Mouse (Mus musculus) cerebellum, postnatal 25 days (tissue): ENCODE measurements around the gene Ppara.
A peak's percentile ranks its signal among the peaks of the same experiment; 100 is the strongest.
"Not testable (repeated sequence)": the region's sequence is repeated elsewhere in the genome, so short reads cannot be mapped to it uniquely, and the experiment has no call there.

ENCODE experiments used
- DNase-seq, 2 experiments: peaks; one replicate each; pipeline ENCODE4 v3.0.0; 2021; ENCODE audit warnings: mixed read lengths in 2 of 2

Gene Ppara

DNA sequence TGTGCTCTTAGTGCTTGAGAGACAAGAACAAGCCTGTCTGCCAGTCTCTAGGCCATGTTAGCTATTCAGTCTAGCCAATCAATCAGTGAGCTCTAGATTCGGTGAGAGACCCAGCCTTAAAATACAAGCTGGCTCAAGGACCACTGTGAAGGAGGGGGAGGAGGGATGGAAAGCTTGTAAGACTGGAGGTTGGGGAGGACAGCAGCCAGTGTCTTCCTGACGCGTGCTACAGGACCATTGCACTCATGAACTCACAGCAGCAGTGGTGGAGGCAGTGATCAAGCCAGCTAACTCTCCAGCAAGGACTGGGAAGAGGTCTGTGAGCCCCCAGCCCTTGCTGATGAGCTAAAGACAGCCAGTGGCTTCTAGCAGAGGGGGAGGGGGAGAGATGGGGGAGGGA lies 30.2 kb downstream of the Ppara start:
- no peak for DNase-seq

DNA sequence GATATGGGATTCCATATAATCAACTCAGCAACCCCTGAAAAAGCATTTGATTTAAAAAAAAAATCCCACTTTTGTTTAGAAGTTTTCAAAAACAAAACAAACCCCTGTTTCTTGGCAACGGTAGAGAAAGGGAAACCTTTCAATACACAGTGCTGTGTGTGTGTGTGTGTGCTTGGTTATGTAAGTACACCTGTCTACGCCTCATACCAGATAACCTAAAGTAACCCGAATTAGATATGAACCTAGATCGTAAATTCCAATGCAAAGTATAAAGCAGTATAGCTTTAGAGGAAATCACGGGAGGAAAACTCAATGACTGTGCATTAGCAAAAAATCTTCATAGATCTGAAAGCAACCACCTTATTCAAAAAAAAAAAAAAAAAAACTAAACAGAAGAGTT lies 31.9 kb downstream of the Ppara start:
- DNase-seq = no peak

DNA sequence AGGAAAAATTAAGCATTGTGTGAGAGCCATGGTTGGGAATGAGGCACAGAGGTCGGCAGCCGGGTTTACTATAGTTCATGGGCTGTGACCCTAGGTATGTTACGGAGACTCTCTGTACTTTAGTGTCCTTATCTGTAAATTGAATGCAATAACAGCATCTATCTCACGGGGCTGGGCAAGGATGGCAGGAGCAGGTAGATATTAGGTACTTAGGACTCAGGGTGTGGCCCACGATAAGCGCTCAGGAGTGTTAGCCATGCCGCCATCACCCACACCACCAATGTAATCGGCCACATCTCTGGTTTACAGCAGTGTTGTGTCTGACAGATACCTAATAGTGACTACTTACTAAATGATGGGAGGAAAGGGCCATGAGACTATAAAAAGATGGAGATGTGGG lies 34.2 kb downstream of the Ppara start:
- DNase-seq = no peak

DNA sequence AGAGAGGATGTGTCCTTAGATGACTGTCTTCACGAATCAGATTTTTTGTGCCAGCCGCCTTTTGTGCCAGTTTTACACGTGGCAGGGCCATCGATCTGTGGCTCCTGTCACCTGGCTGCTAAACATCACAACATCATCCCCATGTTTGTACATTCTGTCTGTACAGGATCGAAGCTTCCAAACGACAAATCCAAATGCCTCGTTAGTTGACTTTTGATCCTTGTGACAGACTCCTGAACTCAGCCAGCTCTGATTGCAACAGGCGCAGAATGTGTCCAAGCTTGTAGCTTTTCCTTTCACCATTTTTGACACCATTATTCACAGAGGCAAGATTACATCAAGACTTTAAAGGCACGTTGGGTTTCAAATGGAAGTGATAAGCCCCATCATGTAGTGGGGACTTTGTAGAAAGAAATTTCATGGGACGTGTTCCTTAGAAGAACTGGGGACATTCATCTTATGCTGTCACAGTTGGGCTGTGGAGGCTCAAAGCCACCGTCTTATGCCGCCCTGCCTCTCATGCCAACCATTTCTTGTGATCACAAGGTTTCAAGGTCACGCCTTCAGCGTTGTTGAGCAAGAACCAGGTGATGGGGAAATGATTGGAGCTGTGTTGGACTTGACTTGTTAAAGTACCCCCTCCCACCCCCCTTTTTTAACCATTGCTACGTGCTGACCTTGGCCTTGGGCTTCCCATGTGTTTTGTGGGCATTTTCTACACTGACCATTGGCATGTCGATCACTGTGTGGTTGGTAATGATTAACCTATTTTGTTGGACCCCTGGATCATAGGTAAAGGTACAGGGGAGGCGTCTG lies 36.7 kb downstream of the Ppara start:
- no peak for DNase-seq

DNA sequence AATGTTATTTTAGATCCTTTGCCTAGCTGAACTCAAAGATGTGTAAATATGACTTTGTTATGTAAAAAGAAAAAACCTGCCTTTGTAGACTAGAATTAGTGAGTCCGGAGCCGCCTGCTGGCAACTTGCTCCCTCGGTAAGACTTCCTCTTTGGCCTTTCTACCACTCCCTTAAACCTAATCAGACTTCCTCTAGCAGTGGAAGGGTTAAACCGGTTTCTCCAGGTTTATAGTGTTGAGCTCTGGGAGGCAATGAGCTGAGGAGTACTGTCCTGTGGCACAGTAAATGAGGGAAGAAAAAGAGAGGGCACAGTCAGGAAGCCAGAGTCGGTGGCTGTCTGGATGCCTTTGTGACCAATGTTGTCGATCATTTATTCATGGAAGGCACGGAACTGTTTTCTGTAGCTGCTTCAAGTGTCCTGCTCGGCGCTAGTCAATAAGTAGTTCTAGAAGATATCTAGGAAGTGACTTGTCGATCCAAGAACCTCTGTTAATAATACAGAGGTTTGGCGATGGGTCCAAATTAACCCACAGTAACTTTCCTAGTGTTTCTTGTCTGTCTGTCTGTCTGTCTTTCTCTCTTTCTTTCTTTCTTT lies 37.5 kb downstream of the Ppara start:
- no peak for DNase-seq

DNA sequence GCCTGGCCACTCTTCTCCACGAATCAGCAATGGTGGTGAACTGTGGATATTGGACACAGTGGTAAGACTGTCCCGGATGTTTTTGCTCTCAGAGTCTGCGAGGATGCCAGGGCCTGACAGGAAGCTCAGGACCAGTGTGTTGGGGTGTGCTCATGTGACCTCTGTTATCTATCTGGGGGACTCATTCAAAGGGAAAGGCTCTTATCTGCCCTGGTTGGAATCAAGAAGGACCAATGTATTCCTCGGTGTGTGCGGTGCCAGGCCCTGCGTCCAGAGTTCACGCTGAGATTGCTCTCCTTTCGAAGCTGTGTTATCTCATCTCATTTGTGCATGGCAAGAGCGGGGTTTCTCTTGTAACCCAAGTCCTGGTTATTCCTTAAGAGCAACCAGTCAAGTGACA lies 39.6 kb downstream of the Ppara start:
- DNase-seq = no peak

DNA sequence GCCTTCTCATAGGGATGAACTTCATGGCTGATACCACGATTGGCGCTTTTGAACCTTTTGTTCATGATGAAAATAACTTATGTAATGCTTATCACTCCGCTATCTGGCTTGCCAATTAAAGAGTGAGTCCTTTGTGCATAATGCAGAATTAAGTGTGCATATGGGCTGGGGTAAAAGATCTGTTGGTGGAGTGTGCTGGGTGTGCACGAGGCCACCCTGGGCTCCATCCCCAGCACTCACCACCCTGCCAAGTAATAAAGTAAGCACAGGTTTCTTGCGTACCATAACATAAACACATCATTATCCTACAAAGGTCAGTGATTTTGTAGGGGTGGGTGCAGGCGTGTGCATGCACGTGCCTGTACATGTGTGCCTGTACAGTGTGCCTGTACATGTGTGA lies 40.2 kb downstream of the Ppara start:
- no peak for DNase-seq

DNA sequence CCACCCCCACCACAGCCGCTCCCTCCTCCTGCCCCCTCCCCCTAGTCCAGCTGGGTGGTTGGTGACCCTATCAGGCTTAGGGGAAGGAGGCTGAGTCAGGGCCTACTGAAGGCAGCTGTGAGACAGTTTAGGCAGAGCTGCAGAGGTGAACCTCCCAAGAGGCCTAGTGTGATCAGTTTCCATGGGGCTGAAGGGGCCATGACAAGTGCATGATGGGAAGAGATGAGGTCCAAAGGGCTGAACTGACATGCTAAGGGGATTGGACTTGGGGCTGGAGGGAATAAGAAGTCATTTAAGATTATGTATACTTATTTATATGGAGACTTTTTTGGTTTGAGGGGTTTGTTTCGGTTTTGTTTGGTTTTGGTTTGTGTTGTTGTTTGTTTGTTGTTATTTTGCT lies 41.5 kb downstream of the Ppara start:
- DNase-seq = no peak

DNA sequence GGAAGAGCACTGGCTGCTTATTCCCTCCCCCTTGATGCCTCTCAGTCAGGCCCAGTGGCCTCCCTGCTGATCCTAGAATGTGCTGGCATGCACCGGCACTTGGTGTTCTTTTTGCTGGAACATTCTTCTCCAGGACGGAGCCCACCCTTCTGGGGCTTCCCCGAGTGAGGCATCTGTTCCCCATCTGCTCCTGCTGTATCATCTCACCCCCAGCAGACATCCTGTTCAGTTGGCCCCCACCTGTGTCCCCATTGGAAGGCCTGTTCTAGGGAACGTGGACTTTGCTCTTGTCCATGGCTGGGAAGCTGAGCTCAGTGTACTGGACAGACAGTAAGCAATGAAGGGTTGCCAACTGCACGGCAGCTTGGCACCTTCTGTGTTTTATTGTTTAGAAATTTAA lies 42.0 kb downstream of the Ppara start:
- no peak for DNase-seq

DNA sequence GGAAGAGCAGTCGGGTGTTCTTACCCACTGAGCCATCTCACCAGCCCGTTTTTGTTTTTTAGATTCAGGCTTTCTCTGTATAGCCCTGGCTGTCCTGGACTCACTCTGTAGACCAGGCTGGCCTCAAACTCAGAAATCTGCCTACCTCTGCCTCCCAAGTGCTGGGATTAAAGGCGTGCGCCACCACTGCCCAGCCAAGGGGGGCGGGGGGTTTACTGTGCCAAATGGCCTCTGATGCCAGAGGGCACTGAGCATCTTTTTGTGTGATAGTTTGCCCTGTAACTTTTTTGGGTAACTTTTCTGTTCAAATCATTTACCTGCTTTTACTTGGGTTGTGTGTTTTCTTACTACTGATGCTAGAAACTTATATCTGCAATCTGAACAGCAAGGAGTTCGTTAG lies 44.1 kb downstream of the Ppara start:
- DNase-seq = not testable (repeated sequence)

DNA sequence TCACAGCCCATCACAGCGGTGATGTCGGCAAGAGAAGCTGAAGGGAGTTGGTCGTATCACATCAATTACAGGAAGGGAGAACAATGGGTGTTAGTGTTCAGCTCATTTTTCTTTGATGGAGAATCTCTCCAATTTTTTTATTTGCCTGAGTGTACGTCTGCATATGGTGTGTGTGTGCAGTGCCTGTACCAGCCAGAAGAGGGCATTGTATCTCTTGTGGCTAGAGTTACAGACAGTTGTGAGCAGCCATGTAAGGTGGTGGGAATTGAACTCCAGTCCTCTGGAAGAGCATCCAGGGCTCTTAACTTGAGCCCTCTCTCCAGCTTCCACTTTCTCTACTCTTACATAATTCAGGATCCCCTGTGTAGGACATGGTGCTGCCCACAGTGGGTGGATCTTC lies 48.4 kb downstream of the Ppara start:
- no peak for DNase-seq

DNA sequence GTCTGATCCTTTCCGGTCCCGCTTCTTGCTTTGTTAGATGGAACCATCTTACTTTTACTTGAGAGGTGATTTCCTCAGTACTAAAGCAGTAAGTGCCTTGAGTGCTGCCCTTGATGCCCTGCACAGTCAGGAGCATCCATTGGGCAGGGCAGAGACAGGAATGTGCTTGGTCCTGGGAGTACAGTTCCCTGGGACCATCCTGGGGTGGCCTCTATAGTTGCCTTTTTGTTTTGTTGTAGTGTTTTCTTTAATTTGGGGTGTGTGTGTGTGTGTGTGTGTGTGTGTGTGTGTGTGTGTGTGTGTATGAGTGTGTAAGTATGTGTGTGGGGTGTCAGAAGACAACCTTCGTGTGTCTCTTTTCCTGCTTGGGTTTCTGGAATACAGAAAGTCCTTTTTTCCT lies 49.6 kb downstream of the Ppara start:
- DNase-seq = no peak

DNA sequence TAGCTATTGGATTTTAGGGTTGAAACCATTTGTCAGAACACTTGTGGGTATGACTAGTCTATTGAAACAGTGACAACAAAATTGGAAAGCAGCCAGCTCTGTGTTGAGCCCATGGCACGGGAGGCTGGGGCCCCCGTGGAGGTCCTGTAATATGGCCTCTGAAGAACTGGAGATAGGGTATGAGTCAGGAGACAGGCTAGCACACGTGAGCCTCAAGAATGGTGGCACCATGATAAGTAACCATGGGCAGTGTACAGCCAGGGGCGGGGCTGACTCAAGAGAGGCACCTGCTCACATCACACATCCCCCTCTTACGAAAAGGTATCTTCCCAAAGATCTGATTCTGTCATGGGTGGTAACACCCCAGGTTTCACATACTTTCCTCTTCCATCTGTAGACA lies 51.9 kb downstream of the Ppara start:
- no peak for DNase-seq

DNA sequence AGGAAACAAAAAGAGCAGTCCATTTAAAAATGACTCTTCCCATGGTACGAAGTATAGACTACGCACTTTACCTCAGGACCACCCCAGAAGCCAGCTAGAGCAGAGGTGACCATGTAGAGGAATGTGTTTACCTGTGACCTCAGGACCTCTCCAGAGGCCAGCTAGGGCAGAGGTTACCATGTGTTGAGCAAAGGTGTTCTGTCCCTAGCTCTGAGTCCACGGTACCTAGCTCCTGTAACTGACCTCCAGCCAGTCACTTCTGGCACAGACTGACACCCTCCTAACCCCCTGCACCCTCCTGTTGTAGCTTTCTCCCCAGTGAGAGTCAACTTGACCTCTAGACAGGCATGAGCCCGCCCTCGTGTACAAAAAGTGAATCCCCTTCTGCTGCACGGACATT lies 52.7 kb downstream of the Ppara start:
- no peak for DNase-seq

DNA sequence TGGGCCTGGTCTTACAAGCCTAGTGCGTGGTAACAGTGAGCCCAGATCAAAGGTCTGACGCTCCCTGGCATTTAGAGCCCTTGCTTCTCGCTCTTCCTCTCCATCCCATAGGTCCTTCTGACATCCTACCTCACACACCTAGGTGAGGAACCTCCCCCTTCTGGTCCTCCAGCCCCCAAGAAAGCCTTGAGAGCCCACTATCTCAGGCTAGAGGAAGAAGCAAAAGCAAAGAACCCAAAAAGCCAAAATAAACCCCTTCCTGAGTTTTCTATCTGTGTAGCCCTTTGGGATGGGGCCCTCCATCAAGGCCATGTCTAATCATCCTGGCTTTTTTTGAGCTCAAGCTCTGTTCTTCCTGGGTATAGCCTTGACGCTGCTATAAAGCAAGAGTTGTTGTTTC lies 53.3 kb downstream of the Ppara start:
- DNase-seq = no peak

DNA sequence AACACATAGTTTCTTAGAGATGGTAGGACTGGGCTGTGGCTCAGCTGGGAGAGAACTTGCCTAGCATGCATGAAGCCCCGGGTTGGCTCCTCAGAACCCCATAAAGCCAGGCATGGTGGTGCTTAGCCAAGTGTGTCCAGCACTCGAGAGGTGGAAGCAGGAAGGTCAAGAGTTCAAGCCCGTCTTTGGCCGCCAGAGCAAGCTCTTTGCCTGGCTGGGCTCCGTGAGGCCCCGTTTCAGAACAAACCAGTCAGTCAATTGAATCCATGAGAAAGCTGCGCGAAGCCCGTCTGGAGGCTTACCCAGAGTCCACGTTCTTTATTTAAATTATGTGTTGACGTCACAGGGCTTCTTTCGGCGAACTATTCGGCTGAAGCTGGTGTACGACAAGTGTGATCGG lies 53.9 kb downstream of the Ppara start:
- DNase-seq = no peak

DNA sequence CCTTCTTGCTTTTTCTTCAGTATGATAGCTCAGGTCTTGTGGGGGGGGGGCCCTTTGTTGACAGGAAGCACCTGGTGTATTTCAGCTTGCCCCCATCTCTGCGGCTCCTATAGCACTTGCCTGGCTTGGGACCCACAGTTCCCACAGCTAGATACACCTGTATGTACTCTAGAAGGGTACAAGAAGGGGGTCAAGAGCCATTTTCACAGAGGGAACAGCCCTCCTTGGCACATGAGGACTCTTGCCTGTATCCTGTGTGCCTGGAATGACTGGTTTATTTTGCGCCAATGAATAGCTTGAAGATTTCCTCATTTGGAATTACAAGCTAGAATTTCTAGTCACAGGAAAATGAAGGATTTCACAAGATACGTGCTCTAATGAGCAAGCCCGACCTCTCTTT lies 56.7 kb downstream of the Ppara start:
- no peak for DNase-seq

DNA sequence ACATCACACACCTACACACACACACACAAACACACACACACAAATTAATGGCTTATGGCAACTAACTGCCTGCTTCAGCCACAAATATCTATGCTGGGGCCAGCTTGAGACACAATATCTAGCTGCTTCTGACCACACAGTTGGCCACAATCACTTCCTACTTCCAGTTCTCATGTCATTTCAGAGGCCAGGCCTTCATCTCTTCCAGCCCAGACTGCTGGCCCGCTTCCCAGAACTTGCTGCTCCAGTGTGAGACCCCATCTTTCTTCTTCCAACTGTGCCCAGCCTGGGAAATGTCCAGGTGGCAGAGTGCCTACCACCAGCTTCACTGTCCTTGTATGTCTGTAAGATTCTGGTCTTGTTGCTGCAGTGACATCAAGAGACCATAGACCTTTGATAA lies 58.0 kb downstream of the Ppara start:
- DNase-seq = peak; percentile 55 to 75

DNA sequence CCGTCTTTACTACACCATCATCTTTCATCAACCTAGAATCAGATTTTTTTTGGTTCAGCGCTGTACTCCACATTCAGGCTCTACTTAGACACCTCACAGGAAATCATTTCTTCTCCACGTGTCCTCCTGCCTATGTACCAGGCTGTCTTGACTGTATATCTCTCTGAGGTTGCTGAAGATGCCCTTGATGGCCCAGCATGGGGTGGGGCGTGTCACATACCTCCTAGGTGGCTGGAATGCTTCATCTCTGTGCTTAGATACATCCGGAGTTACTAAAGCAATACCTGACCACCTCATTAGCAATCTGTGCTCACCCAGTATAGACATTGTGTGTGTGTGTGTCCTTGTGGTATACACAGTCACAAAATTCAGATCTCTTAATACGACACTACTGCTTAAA lies 60.7 kb downstream of the Ppara start:
- DNase-seq = no peak

DNA sequence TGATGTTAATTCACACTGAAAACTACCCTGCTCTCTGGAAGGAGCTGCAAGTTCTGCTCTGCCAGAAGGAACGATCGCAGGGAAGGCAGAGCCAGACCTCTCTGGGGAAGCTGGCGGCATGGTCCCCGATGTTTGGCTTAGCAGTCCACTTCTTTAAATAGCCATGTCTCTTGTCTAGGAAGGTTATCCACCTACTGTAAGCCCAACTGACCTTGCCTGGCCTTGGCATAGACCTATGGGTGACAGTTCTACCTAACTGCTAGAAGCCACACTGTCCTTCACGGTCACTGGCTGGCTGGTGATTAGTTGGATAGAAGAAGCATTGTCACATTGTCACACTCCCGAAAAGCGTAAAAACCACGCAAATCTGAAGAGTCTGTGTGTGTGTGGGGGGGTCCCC lies 63.9 kb downstream of the Ppara start:
- no peak for DNase-seq

DNA sequence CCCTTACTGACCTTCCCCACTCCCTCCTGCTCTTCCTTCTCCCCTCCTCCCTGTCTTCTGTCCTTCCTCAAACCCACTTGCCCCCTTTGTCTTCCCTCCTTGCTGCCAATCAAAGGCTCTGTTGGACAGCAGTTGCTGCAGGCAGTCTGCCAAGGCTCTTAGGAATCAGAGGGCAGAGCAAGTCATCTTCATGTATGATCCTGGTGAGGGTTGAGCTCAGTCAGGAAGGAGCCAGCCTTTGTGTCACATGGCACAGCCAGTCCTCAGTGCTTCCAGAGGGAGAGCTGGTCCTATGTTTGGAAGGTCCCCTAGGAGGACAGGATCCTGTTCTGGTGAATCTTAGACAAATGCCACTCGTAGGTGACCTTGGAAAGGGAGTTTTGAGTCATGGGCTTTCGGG lies 68.1 kb downstream of the Ppara start:
- no peak for DNase-seq

DNA sequence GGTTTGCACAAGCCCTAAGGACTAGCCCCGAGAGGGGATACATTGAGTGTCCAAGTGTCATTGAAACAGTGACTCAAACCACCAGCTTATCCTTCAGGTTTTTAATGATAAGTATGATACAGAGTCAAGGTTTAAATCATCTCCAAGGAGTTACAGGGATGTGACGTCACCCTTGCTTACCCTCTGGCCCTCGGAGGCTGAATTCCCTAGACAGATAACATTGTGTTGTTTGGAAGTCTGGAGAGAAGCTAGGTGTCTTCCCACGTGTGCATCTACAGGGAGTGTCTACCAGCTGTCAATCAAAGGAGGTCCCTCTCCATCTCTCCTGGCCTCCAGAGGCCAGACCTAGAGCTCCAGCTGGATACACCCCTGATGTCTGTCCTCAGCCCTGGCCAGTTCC lies 72.1 kb downstream of the Ppara start:
- no peak for DNase-seq

DNA sequence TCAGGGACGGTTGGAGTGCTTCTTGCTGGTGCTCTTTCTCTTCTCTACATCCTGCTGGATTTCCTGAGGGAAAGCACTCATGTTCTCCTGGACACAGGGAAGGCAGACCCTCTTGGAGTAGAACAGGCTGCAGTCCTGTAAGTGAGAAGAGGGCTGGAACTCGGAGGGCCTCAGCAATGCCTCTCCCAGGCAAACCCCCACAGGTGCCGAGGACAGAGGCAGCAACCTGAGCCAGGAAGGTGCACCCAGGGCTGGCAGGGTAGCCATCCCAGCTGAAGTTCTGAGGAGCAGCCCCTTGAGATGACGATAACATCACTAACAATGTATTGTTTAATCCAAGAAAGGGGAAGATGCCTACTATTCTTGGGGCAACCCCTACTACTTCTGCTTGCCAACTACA lies 72.6 kb downstream of the Ppara start:
- DNase-seq = no peak

DNA sequence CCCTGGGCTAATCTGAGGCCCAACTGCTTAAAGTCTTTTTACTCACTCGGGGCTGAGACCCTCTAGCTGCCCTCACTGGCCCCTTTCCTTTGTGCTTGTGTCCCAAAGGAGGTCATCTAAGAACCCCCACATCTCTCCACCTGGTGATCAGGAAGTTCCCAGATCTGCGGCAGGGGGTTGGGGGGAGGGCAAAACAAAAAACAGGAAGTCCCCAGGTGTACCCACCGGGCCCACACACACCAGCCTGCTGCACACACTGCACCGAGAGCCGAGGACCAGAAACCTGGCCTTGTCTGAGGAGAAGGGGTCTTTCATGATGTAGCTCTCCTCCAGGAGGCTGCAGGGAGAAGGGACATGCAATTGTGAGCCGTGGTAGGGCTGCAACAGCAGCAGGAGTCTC lies 73.2 kb downstream of the Ppara start:
- no peak for DNase-seq

DNA sequence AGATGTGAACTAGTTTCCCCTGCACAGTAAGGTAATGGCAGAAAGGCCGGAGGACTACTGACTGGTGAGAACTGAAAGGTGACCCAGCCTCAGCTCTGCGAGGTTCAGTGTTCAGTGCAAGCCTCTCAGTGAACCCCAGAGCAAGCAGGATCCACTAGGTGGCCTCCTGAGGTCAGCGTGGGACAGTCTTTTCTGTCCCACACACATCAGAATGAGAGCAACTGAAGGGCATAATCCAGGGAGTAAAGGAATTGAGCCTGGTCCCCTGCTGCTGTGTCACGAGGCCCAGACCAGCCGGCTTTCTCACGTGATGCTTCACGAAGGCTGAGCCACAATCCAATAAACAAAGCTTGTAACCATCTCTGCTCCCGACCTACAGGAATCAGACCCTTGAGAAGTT lies 73.7 kb downstream of the Ppara start:
- DNase-seq = peak in 1 of 2 experiments; percentile 36
